9 mouse cellular contexts compared by ENCODE assay signal in genomic region chr9:42803061-42803491, GRCm38 (mm10).
DNase-seq lines count a peak whose midpoint lies in the region; ATAC-seq and TF ChIP-seq lines count a peak whose summit lies in the region.
"Had no signal": no experiment of that assay in that cellular context is flagged by ENCODE, and none has a peak within 500 bp of the region (broad histone marks: within the 10 kb centered on the region; RNA-seq: fewer than 3 reads in every experiment).

No protein-coding gene starts in this region.

- H3K27me3 ChIP-seq in lung, postnatal 0 days (replicated peaks; ENCODE audit: insufficient read depth, low read length), result no peaks in the 10 kb centered on the region

- peak; percentile 11 for DNase-seq in gastrocnemius, postnatal 10 days
- no peak for DNase-seq in gastrocnemius, postnatal 4 days (ENCODE audit: low spot score in 2 of 2)
- peak; percentile 13 to 14 for DNase-seq in lung, adult 18-20 months
- no peak for DNase-seq in lung, adult 2 months
- peak; percentile 67 for DNase-seq in brain, adult 2 months (ENCODE audit: low read depth, low spot score)
- peak; percentile 45 for DNase-seq in lung, postnatal 0 days (ENCODE audit: low spot score)

- TF ChIP-seq POLR2A in lung, adult 2 months (IDR thresholded peaks at IDR 0.05; ENCODE audit: borderline replicate concordance, extremely low read depth, low read depth, low read length), result no peak

- H3K9me3 ChIP-seq in lung, postnatal 0 days (ENCODE audit: low read length), result no peaks in the 10 kb centered on the region
- H3K9me3 ChIP-seq: neural tube, embryonic 13.5 days had no signal

- H3K4me1 ChIP-seq in lung, adult 2 months (ENCODE audit: control insufficient read depth, insufficient read depth, low read length), result no peaks in the 10 kb centered on the region; the same call in 1 of the 2 replicates
- H3K4me1 ChIP-seq in lung, postnatal 0 days (ENCODE audit: insufficient read depth, low read depth, low read length), result no peaks in the 10 kb centered on the region

- H3K9ac ChIP-seq in lung, postnatal 0 days (replicated peaks; ENCODE audit: low read depth), result no peak overlapping the region
- H3K9ac ChIP-seq: neural tube, embryonic 13.5 days had no signal

- peak; percentile 70 for ATAC-seq in lung, postnatal 0 days
- no peak for ATAC-seq in megakaryocyte progenitor cell, adult 5-6 weeks (replicated peaks; ENCODE audit: poor library complexity)
- ATAC-seq in megakaryocyte-erythroid progenitor cell, adult 5-6 weeks (replicated peaks; ENCODE audit: low FRiP score, low TSS enrichment, poor library complexity, severe bottlenecking), result no peak

- no peaks in the 10 kb centered on the region for H3K36me3 ChIP-seq in lung, postnatal 0 days (ENCODE audit: insufficient read depth, low read length)
- H3K36me3 ChIP-seq: neural tube, embryonic 13.5 days had no signal

- no peak overlapping the region for H3K4me2 ChIP-seq in lung, postnatal 0 days (replicated peaks; ENCODE audit: low read depth, low read length)
- H3K4me2 ChIP-seq: neural tube, embryonic 13.5 days had no signal

- no peak for TF ChIP-seq CTCF in lung, adult 2 months (IDR thresholded peaks at IDR 0.05; ENCODE audit: insufficient read depth, low read length)
- no peak for TF ChIP-seq CTCF in lung, postnatal 0 days (IDR thresholded peaks at IDR 0.05)

- 37% methylated on average over 3 of the region's 3 CpGs for WGBS in lung, adult 2 months
- 42% methylated on average over 3 of the region's 3 CpGs for WGBS in lung, postnatal 0 days

- no peak for TF ChIP-seq EP300 in lung, postnatal 0 days (IDR thresholded peaks at IDR 0.05)

- H3K27ac ChIP-seq in lung, postnatal 0 days (ENCODE audit: low read length), result no peak overlapping the region
- H3K27ac ChIP-seq: neural tube, embryonic 13.5 days had no signal

- no peak overlapping the region for H3K4me3 ChIP-seq in lung, adult 2 months (replicated peaks; ENCODE audit: extremely low read depth, low read depth, low read length)
- H3K4me3 ChIP-seq in lung, postnatal 0 days (ENCODE audit: low read depth, low read length), result no peak overlapping the region
- H3K4me3 ChIP-seq: neural tube, embryonic 13.5 days had no signal

Comparison
In these comparisons a context has a peak if more than half of its experiments do, and no peak if none do; other contexts are left out.
1. DNase-seq: peak in gastrocnemius, postnatal 10 days (single experiment), lung, adult 18-20 months (2 of 2), brain, adult 2 months (single experiment) and lung, postnatal 0 days (single experiment); none in gastrocnemius, postnatal 4 days (0 of 2) and lung, adult 2 months (single experiment).